Mouse (Mus musculus): Measurements from ENCODE around the gene Abcb1a. TPM values are rescaled to one million over a fixed set of nuclear protein-coding genes. Genes with fewer than 3 reads are reported as not detected.
A peak's percentile ranks its signal among the peaks of the same experiment; 100 is the strongest.

The Abcb1a gene
- total RNA-seq (2021), result 10 to 100 TPM; 15.9 to 20.2 TPM
- long read RNA-seq, experiment 1, partial matches to known transcripts, result 3 of 13 reads
- long read RNA-seq, experiment 1, other reads (novel, unspliced or antisense), result 10 of 13 reads
- long read RNA-seq, experiment 2, partial matches to known transcripts, result 0 of 5 reads
- long read RNA-seq, experiment 2, other reads (novel, unspliced or antisense), result 5 of 5 reads

DNA sequence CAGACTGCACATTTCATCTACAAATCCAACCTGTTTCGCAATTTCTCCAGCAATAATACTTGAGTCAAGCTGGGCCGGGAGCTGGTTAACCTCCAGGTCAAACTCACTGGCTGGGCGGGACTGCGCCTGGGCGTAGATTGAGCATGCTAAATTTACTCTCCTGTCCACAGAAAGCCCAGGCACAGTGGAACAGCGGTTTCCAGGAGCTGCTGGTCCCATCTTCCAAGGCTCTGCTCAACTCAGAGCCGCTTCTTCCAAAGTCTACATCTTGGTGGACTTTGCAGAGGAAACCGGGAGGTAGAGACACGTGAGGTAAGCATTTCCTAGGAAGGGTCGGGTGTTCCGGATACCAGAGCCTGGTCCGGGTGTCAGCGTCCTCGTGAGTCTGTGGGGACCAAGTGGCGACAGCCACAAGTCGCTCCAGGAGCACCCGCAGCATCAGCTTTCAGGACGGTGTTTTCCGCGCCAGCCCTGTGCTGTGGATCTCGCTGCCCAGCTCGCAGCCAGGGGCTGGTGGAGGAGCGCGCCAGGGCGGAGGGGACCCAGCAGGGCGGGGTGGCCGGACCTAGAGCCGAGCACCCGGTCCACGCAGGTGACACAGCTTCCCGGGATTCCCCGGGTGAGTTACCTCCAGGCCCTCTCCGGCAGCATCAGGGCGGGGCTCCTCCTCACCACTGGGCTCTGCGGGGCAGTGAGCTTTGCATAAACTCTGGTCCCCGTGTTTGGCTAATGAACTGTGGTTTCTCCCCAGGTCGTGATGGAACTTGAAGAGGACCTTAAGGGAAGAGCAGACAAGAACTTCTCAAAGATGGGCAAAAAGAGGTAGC, at the start of gene Abcb1a:
Abcb1a (plus strand) TSS at position 167 of the 827 bp plus-strand sequence.
- TF ChIP-seq CTCF (IDR thresholded peaks at IDR 0.05), result no peak
- peak; percentile 9 to 13 for DNase-seq (ENCODE audit: extremely low spot score in 1 of 2, low spot score in 2 of 2)
- intact Hi-C loops (cut with DNase I), result no loop called here

GRCm38 (mm10) chr5:8622071-8622595, 37.7 kb upstream of the Abcb1a start:
- peak overlapping the region; percentile 92 for H3K27ac ChIP-seq
- intact Hi-C loops (cut with DNase I), result no loop called here
- peak overlapping the region; percentile 90 for H3K4me3 ChIP-seq
- DNase-seq (ENCODE audit: extremely low spot score in 1 of 2, low spot score in 2 of 2), result peak; percentile 73 to 75
- TF ChIP-seq CTCF (IDR thresholded peaks at IDR 0.05), result no peak

More for the DNA sequence above, at the start of gene Abcb1a:
- Histone ChIP-seq H3K4me3 (peak within 1 kb of the TSS; percentile 47), H3K27ac (no peak within 1 kb of the TSS)

DNA sequence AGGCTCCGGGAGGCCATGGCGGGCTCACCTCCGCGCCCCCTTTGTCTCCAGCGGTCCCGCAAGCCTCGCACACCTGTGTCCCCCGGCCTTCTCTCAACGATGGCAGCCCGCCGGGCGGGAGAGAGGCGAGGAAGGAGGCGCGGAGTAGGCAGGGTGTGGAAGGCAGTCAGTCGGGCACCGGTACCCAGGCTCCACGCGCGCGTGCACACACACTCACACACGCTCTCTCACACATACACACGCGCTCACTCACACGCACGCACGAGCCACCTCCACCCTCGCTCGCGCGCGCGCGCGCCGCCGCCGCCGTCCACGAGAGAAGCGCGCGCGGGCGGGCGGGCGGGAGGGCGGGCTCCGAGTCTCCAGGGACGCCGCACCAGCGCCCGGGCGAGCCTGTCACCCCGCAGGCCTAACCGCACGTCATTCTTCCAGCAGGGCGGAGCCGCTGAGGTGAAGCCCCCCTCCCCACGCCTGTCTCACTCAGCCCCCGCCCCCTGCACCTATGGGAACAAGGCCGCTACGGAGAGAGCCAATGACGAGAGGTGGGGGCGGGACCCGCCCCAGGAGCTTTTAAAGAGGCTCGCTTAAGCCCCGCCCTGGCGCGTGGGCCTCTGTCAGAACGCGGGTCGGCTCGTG, 37.2 kb upstream of the Abcb1a start, which contains the start of gene Rundc3b:
Rundc3b (minus strand) TSS at position 357 of the 636 bp plus-strand sequence.
- peak within 1 kb of the TSS; percentile 90 for H3K4me3 ChIP-seq
- H3K27ac ChIP-seq, result peak within 1 kb of the TSS; percentile 92
- DNase-seq (ENCODE audit: extremely low spot score in 1 of 2, low spot score in 2 of 2), result peak; percentile 92
- TF ChIP-seq CTCF (IDR thresholded peaks at IDR 0.05), result no peak
- intact Hi-C loops (cut with DNase I), result no loop called here

GRCm38 (mm10) chr5:8632901-8633300, 27.0 kb upstream of the Abcb1a start:
- intact Hi-C loops (cut with DNase I), result no loop called here
- no peak for DNase-seq (ENCODE audit: extremely low spot score in 1 of 2, low spot score in 2 of 2)
- TF ChIP-seq CTCF (IDR thresholded peaks at IDR 0.05), result no peak
- Histone ChIP-seq H3K4me3 (no peak overlapping the region), H3K27ac (no peak overlapping the region)

- TF ChIP-seq CTCF (IDR thresholded peaks at IDR 0.05), result no peak
- no peak for DNase-seq (ENCODE audit: extremely low spot score in 1 of 2, low spot score in 2 of 2)
- no peak overlapping the region for H3K4me3 ChIP-seq
- H3K27ac ChIP-seq, result no peak overlapping the region
- intact Hi-C loops (cut with DNase I), result no loop called here
Observed at GRCm38 (mm10) chr5:8634489-8634975, 25.3 kb upstream of the Abcb1a start.

DNA sequence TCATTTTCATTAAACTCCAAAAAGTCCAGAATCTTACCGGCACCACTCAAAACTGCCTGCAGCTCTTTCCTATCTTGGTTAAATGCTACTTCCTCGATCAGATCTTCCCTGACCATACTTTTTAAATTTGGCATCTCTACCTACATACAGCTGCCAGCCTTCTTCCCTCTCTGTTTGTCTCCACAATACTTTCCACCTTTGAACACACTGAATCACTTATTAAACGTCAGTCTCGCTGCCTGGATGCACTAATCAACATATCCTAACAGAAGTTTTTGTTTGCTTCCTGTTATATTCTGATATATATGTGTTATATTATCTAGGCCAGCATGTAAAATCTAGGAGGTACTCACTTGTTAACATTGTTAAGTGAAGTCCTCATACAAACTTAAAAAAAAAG, 11.6 kb upstream of the Abcb1a start:
- DNase-seq (ENCODE audit: extremely low spot score in 1 of 2, low spot score in 2 of 2), result no peak
- intact Hi-C loops (cut with DNase I), result no loop called here
- H3K4me3 ChIP-seq, result no peak overlapping the region
- no peak for TF ChIP-seq CTCF (IDR thresholded peaks at IDR 0.05)
- H3K27ac ChIP-seq, result no peak overlapping the region

DNA sequence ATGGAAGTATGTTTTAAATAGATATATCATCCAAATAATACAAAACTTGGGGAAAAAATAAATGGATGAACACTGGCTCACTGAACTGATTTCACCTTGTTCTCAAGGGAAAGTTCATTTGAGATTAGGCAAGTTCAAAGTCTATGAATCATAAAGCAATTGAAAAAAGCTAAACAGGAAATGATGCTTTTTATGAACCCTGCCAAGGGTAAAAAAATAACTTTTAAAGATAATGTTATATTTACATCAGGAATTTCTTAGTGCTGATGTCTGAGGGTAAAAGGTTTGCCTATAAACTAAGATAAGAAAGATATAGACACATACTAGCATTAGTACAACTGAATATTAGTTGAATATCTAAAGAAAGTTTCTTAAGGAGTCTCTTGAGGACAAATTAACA, 11.1 kb upstream of the Abcb1a start:
- intact Hi-C loops (cut with DNase I), result no loop called here
- no peak for TF ChIP-seq CTCF (IDR thresholded peaks at IDR 0.05)
- H3K4me3 ChIP-seq, result no peak overlapping the region
- no peak for DNase-seq (ENCODE audit: extremely low spot score in 1 of 2, low spot score in 2 of 2)
- no peak overlapping the region for H3K27ac ChIP-seq

DNA sequence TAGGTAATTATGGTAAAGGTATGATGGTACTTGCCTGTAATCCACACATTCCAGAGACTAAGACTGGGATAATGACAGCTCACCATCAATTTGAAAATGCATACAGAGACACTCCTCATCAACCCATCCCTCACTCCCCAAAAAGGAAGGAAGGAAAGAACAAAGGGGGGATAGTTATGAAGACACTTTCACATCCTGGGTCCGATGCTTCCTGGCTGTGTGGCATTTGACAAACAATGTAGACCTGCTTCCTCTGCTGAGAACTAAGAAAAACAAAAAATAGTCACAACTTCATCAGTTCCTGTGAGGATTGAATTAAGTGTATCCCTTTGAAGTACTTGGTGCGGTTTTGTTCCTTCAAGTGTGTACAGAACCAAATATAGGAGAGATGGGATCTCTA, 7.8 kb upstream of the Abcb1a start:
- TF ChIP-seq CTCF (IDR thresholded peaks at IDR 0.05), result no peak
- H3K4me3 ChIP-seq, result no peak overlapping the region
- no peak overlapping the region for H3K27ac ChIP-seq
- DNase-seq (ENCODE audit: extremely low spot score in 1 of 2, low spot score in 2 of 2), result no peak
- intact Hi-C loops (cut with DNase I), result no loop called here

- Histone ChIP-seq H3K27ac (no peak overlapping the region), H3K4me3 (peak overlapping the region; percentile 47)
- intact Hi-C loops (cut with DNase I), result no loop called here
- no peak for TF ChIP-seq CTCF (IDR thresholded peaks at IDR 0.05)
- no peak for DNase-seq (ENCODE audit: extremely low spot score in 1 of 2, low spot score in 2 of 2)
Observed at GRCm38 (mm10) chr5:8660738-8661151, 868 bp downstream of the Abcb1a start.

GRCm38 (mm10) chr5:8664678-8665077, 4.8 kb downstream of the Abcb1a start:
- Histone ChIP-seq H3K27ac (no peak overlapping the region), H3K4me3 (no peak overlapping the region)
- TF ChIP-seq CTCF (IDR thresholded peaks at IDR 0.05), result no peak
- no peak for DNase-seq (ENCODE audit: extremely low spot score in 1 of 2, low spot score in 2 of 2)
- intact Hi-C loops (cut with DNase I), result no loop called here

- intact Hi-C loops (cut with DNase I), result no loop called here
- no peak for TF ChIP-seq CTCF (IDR thresholded peaks at IDR 0.05)
- Histone ChIP-seq H3K27ac (no peak overlapping the region), H3K4me3 (no peak overlapping the region)
- no peak for DNase-seq (ENCODE audit: extremely low spot score in 1 of 2, low spot score in 2 of 2)
Observed at GRCm38 (mm10) chr5:8667758-8668474, 8.0 kb downstream of the Abcb1a start.
